Mouse (Mus musculus) midbrain, postnatal 0 days (tissue): ENCODE data around the gene Fbxw11. TPM values are rescaled to one million over a fixed set of nuclear protein-coding genes. Genes with fewer than 3 reads are reported as not detected.

ENCODE experiments used
- ATAC-seq: fragments of 200-750 bp; cut with Nextera tagmentation; 2 replicates; pipeline ENCODE4 v1.8.0; 2017; ENCODE audit warnings: moderate number of reproducible peaks, mild to moderate bottlenecking, moderate TSS enrichment, moderate library complexity; ENCODE audit not compliant: low FRiP score
- DNase-seq: peaks from one replicate; pipeline ENCODE4 v3.0.0-alpha.2; 2015; ENCODE audit warnings: low spot score
- H3K27ac ChIP-seq: fragments of 300-500 bp; sonication (generic); 2 replicates; pipeline ENCODE4 v1.5.1; 2014; ENCODE audit warnings: low read depth, mild to moderate bottlenecking, low read length, mixed read lengths
- H3K27me3 ChIP-seq: fragments of 300-500 bp; sonication (generic); 2 replicates; pipeline ENCODE4 v1.6.1; 2014; ENCODE audit warnings: low read length, control low read depth, mixed read lengths; ENCODE audit not compliant: insufficient read depth
- H3K36me3 ChIP-seq: fragments of 300-500 bp; sonication (generic); 2 replicates; pipeline ENCODE4 v1.6.1; 2014; ENCODE audit warnings: low read length, control low read depth, mixed read lengths; ENCODE audit not compliant: insufficient read depth
- H3K4me1 ChIP-seq: fragments of 300-500 bp; sonication (generic); 2 replicates; pipeline ENCODE4 v1.6.1; 2014; ENCODE audit warnings: mild to moderate bottlenecking, control low read depth, antibody characterized with exemption, low read length, mixed read lengths; ENCODE audit not compliant: insufficient read depth
- H3K4me2 ChIP-seq: fragments of 300-500 bp; sonication (generic); 2 replicates; pipeline ENCODE4 v1.6.1; 2014; ENCODE audit warnings: low read depth, mild to moderate bottlenecking, low read length, mixed read lengths; ENCODE audit not compliant: poor library complexity, severe bottlenecking
- H3K4me3 ChIP-seq: fragments of 300-500 bp; sonication (generic); 2 replicates; pipeline ENCODE4 v1.5.1; 2014; ENCODE audit warnings: low read depth, mild to moderate bottlenecking, low read length, moderate library complexity
- H3K9ac ChIP-seq: fragments of 300-500 bp; sonication (generic); replicated peaks from 2 replicates; pipeline ENCODE4 v1.6.1; 2014; ENCODE audit warnings: mild to moderate bottlenecking, low read length, moderate library complexity, mixed read lengths; ENCODE audit not compliant: poor library complexity, severe bottlenecking
- H3K9me3 ChIP-seq: fragments of 300-500 bp; sonication (generic); 2 replicates; pipeline ENCODE4 v1.6.1; 2016; ENCODE audit warnings: low read length, control low read depth
- CTCF ChIP-seq: IDR thresholded peaks from 2 replicates; pipeline ENCODE4 v1.5.1; 2016; ENCODE audit warnings: antibody characterized with exemption, mild to moderate bottlenecking
- WGBS: fragments of 180-500 bp; shearing (Covaris S2); extraction: QIAGEN DNeasy Blood & Tissue Kit; methylation state at CpG from one replicate; pipeline ENCODE4 v1.1.7; 2014; 5-methylcytosine and 5-hydroxymethylcytosine counted together
- polyA plus RNA-seq: library from polyadenylated mRNA; unstranded; fragments of >200 nt; fragmentation: Nextera tagmentation; extraction: Ambion mirVana; gene quantifications from 2 replicates; pipeline ENCODE4 v1.2.1, GENCODE M21; 2015
- total RNA-seq: library from RNA; depleted of rRNA; stranded (reverse); fragments of >200 nt; gene quantifications from 2 replicates; pipeline ENCODE4 v1.2.3, GENCODE M21; 2014; rRNA removed

The Fbxw11 gene
- total and polyA plus RNA-seq, 2 experiments from 2014 or later = 100 to 130 TPM

- ATAC-seq = no peak
- Histone ChIP-seq H3K9me3 (no peaks in the 10 kb centered on the region), H3K36me3 (no peaks in the 10 kb centered on the region), H3K4me2 (no peak overlapping the region), H3K4me1 (no peaks in the 10 kb centered on the region), H3K9ac (no peak overlapping the region), H3K27ac (no peak overlapping the region), H3K27me3 (no peaks in the 10 kb centered on the region), H3K4me3 (no peak overlapping the region)
- WGBS = 77% methylated on average over 6 of the region's 6 CpGs
- no peak for DNase-seq
- no peak for TF ChIP-seq CTCF
These were observed 143.1 kb downstream of the Fbxw11 start for GRCm38 (mm10) chr11:32785591-32786147.

GRCm38 (mm10) chr11:32786201-32786600 is 143.7 kb downstream of the Fbxw11 start:
- no peaks in the 10 kb centered on the region for H3K4me1 ChIP-seq
- H3K27ac ChIP-seq = no peak overlapping the region
- no peaks in the 10 kb centered on the region for H3K9me3 ChIP-seq
- WGBS = 81% methylated on average over 5 of the region's 5 CpGs
- H3K4me3 ChIP-seq = no peak overlapping the region
- H3K36me3 ChIP-seq = no peaks in the 10 kb centered on the region
- no peak for DNase-seq
- no peak for TF ChIP-seq CTCF
- ATAC-seq = no peak
- H3K27me3 ChIP-seq = no peaks in the 10 kb centered on the region
- no peak overlapping the region for H3K4me2 ChIP-seq
- H3K9ac ChIP-seq = no peak overlapping the region

GRCm38 (mm10) chr11:32794759-32795445 is 152.4 kb downstream of the Fbxw11 start:
- H3K36me3 ChIP-seq = no peaks in the 10 kb centered on the region
- H3K9ac ChIP-seq = no peak overlapping the region
- no peaks in the 10 kb centered on the region for H3K27me3 ChIP-seq
- no peak for ATAC-seq
- no peak for DNase-seq
- H3K4me1 ChIP-seq = no peaks in the 10 kb centered on the region
- no peak for TF ChIP-seq CTCF
- 78% methylated on average over 10 of the region's 10 CpGs for WGBS
- H3K4me3 ChIP-seq = no peak overlapping the region
- H3K9me3 ChIP-seq = no peaks in the 10 kb centered on the region
- no peak overlapping the region for H3K27ac ChIP-seq
- no peak overlapping the region for H3K4me2 ChIP-seq

Other genes with a start within 250 kb of the Fbxw11 start
- 57.5 and 61.1 TPM in 2 replicates for gene Ubtd2, start 187.4 kb upstream of the Fbxw11 start, total RNA-seq
- 28.5 and 32.4 TPM in 2 replicates for gene Ubtd2, start 187.4 kb upstream of the Fbxw11 start, polyA plus RNA-seq
- not detected in 2 replicates for gene Efcab9, start 110.6 kb upstream of the Fbxw11 start, total RNA-seq
- not detected in 2 replicates for gene Efcab9, start 110.6 kb upstream of the Fbxw11 start, polyA plus RNA-seq
- 4.7 and 9.4 TPM in 2 replicates for gene Stk10, start 109.4 kb upstream of the Fbxw11 start, total RNA-seq
- 0.87 and 0.99 TPM in 2 replicates for gene Stk10, start 109.4 kb upstream of the Fbxw11 start, polyA plus RNA-seq
- not detected in 2 replicates for gene Smim23, start 181.9 kb downstream of the Fbxw11 start, total RNA-seq
- gene Smim23, start 181.9 kb downstream of the Fbxw11 start, polyA plus RNA-seq = not detected in 2 replicates